Mouse (Mus musculus): ENCODE data around the gene Tomm70a.

DNA sequence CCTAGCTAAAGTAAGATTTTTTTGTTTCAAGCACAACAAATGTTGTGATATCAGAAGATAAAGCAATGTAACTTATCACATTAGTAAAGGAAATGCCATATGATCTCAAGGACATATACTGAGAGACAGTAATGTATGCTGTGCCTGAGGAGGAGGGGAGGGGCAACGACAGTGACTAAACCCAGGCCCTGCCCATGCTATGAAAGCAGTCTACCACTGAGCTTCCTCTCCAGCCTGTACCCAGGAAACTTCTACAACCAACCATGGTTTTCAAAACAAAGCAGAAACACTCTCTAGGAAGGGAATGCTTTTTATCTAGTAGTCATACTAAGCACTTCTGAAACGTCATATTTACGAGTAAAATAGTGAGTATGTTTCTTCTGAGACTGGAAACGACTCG, 41.3 kb downstream of the Tomm70a start:
- TF ChIP-seq CTCF (IDR thresholded peaks at IDR 0.05; ENCODE audit: low read depth) (no peak), EP300 (optimal IDR thresholded peaks at IDR 0.05) (no peak)
